Mouse (Mus musculus) bone marrow macrophage, adult 2 months (primary cell): Measurements from ENCODE around the gene B230217C12Rik.

Experiments
- CTCF ChIP-seq: IDR thresholded peaks from 2 replicates; pipeline ENCODE4 v1.5.1; 2012; ENCODE audit warnings: low read depth, mild to moderate bottlenecking, low read length, moderate library complexity
- POLR2A ChIP-seq: IDR thresholded peaks from 2 replicates; pipeline ENCODE4 v1.6.1; 2012; ENCODE audit warnings: mild to moderate bottlenecking, low read depth, low read length, borderline replicate concordance

DNA sequence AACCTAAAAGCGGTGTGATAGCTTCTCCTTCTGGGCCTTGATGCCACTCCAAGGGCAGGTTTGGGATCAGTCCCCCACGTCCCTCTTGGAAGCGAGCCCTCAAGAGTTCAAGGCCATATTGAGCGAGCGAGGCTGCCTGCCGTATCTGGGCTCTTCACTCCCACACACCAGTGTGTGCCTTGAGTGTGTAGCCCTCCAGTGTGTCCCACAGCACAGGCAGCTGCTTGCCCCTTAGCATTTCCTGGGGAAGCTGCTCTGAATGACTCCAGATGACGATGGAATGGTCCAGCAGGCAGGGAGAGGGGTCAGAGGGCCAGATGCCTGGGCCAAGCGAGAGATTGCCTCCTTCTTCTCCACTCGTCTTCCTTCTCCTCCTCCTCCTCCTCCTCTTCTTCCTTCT is 23.7 kb upstream of the B230217C12Rik start:
- TF ChIP-seq CTCF (no peak), POLR2A (no peak)
